Mouse (Mus musculus): Measurements from ENCODE around the gene Vps37b.

DNA sequence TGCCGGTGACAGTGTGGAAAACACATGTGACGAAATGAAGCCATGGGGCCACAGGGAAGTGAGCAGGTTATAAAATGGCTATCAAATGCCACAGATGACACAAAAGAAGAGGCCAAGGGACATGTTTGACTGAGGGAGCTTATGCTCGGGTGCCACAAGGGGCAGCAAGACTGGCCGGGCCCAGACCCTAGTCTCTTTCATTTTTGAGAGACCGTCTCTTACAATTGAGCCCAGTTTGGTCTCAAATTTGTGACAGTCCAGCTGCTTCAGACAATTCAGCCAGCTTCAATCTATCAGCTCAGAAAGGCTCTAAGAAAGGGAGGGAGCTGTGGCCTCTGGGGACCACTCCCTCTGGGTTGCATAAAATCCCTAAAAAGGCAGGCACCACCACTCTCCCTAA, 5.5 kb downstream of the Vps37b start:
- TF ChIP-seq CTCF (IDR thresholded peaks at IDR 0.05; ENCODE audit: low read depth) (no peak), EP300 (IDR thresholded peaks at IDR 0.05; ENCODE audit: low read depth) (no peak)
